Mouse (Mus musculus) testis, adult 2 months (tissue): ENCODE measurements around the gene Hyal5.

Source experiments
- CTCF ChIP-seq: fragments of 200-500 bp; IDR thresholded peaks from 2 replicates; pipeline ENCODE4 v1.5.1; 2012; ENCODE audit warnings: low read depth, mild to moderate bottlenecking, inconsistent platforms, low read length, moderate library complexity; ENCODE audit not compliant: control insufficient read depth, insufficient read depth, insufficient replicate concordance
- POLR2A ChIP-seq: fragments of 200-500 bp; IDR thresholded peaks from 2 replicates; pipeline ENCODE4 v1.6.1; 2012; ENCODE audit warnings: low read depth, mild to moderate bottlenecking, inconsistent platforms, low read length, moderate library complexity; ENCODE audit not compliant: control insufficient read depth

GRCm38 (mm10) chr6:24894874-24895183 is 37.0 kb downstream of the Hyal5 start:
- no peak for TF ChIP-seq CTCF
- TF ChIP-seq POLR2A, result no peak
